Mouse (Mus musculus) embryonic facial prominence, embryonic 11.5 days (tissue): Measurements from ENCODE around the gene Maml3. TPM values are rescaled to one million over a fixed set of nuclear protein-coding genes. Genes with fewer than 3 reads are reported as not detected.

Experiments
- ATAC-seq: fragments of 200-750 bp; cut with Nextera tagmentation; replicated peaks from 2 replicates; pipeline ENCODE4 v1.8.0; 2017; ENCODE audit warnings: low read depth; ENCODE audit not compliant: insufficient number of reproducible peaks, low FRiP score, low TSS enrichment
- DNase-seq: peaks from one replicate; pipeline ENCODE4 v3.0.0-alpha.2; 2015; ENCODE audit warnings: low spot score
- H3K27ac ChIP-seq: fragments of 300-500 bp; sonication (generic); replicated peaks from 2 replicates; pipeline ENCODE4 v1.5.1; 2014; ENCODE audit warnings: mild to moderate bottlenecking, low read depth, low read length, control low read depth
- H3K27me3 ChIP-seq: fragments of 300-500 bp; sonication (generic); 2 replicates; pipeline ENCODE4 v1.6.1; 2014; ENCODE audit warnings: mild to moderate bottlenecking, low read length, moderate library complexity, mixed read lengths; ENCODE audit not compliant: control insufficient read depth, insufficient read depth
- H3K36me3 ChIP-seq: fragments of 300-500 bp; sonication (generic); replicated peaks from 2 replicates; pipeline ENCODE4 v1.6.1; 2014; ENCODE audit warnings: low read depth, mild to moderate bottlenecking, low read length, moderate library complexity, mixed read lengths; ENCODE audit not compliant: control insufficient read depth, insufficient read depth
- H3K4me1 ChIP-seq: fragments of 300-500 bp; sonication (generic); 2 replicates; pipeline ENCODE4 v1.6.1; 2014; ENCODE audit warnings: low read length, mixed read lengths; ENCODE audit not compliant: control insufficient read depth, insufficient read depth
- H3K4me2 ChIP-seq: fragments of 300-500 bp; sonication (generic); 2 replicates; pipeline ENCODE4 v1.6.1; 2014; ENCODE audit warnings: low read depth, mild to moderate bottlenecking, control low read depth, low read length, moderate library complexity
- H3K4me3 ChIP-seq: fragments of 300-500 bp; sonication (generic); 2 replicates; pipeline ENCODE4 v1.5.1; 2014; ENCODE audit warnings: low read depth, low read length, control low read depth
- H3K9ac ChIP-seq: fragments of 300-500 bp; sonication (generic); replicated peaks from 2 replicates; pipeline ENCODE4 v1.6.1; 2014; ENCODE audit warnings: mild to moderate bottlenecking, control low read depth, low read length
- H3K9me3 ChIP-seq: fragments of 300-500 bp; sonication (generic); replicated peaks from 2 replicates; pipeline ENCODE4 v1.6.1; 2016; ENCODE audit warnings: mild to moderate bottlenecking, low read length, inconsistent platforms, mixed read lengths; ENCODE audit not compliant: control insufficient read depth
- WGBS: fragments of 180-500 bp; shearing (Covaris S2); extraction: QIAGEN DNeasy Blood & Tissue Kit; methylation state at CpG from one replicate; pipeline ENCODE4 v1.1.7; 2014; 5-methylcytosine and 5-hydroxymethylcytosine counted together
- polyA plus RNA-seq: library from polyadenylated mRNA; unstranded; fragments of >200 nt; fragmentation: Nextera tagmentation; extraction: Ambion mirVana; gene quantifications from 2 replicates; pipeline ENCODE4 v1.2.1, GENCODE M21; 2014

The Maml3 gene
- polyA plus RNA-seq, 1 experiment from 2014 or later = 4.4 TPM

DNA sequence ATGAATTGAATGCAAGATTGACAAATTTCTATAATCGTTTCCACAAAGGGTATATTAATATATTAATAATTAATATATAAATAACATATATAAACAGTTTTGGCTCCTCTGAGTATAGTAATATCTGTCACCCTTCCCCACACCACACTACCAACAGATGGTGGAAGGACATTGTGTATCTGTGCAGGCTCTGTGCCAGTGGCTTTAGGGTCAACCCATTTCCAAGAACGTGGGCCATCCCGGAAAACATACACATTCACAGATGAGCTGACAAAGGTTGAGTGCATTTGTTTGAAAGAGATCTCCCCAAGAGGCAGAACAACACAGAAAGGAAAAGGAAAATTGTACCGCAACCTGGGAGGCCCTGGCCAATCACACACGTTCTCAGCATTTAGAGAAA, 238.4 kb downstream of the Maml3 start:
- DNase-seq = no peak

DNA sequence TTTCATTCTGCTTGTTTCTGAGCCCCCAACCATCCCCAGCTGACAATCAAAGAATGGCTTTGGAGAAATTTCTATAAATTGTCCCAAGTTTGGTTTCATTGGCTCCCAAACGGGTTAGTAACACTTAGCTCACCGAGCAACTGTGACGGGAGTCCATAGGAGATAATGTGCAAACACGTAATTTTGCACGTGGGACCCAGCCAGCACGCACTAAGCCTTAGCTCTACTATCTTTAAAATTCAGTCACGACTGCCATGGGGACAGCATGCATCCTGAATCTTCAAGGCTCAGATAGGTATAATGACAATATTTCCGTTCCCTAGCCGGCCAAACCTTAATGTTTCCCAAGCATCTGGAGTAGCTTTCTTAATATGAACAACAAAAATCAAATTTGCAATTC, 243.2 kb downstream of the Maml3 start:
- Histone ChIP-seq H3K36me3 (no peaks in the 10 kb centered on the region), H3K9me3 (no peaks in the 10 kb centered on the region), H3K4me3 (no peak overlapping the region), H3K27me3 (no peaks in the 10 kb centered on the region), H3K4me2 (no peak overlapping the region), H3K27ac (no peak overlapping the region), H3K9ac (no peak overlapping the region), H3K4me1 (no peaks in the 10 kb centered on the region)
- no peak for ATAC-seq
- WGBS = 92% methylated on average over 9 of the region's 9 CpGs
- no peak for DNase-seq

More for the DNA sequence above, 238.4 kb downstream of the Maml3 start:
- Histone ChIP-seq H3K9me3 (no peaks in the 10 kb centered on the region), H3K4me1 (no peaks in the 10 kb centered on the region), H3K4me3 (no peak overlapping the region), H3K27ac (no peak overlapping the region), H3K4me2 (no peak overlapping the region), H3K27me3 (no peaks in the 10 kb centered on the region), H3K36me3 (no peaks in the 10 kb centered on the region), H3K9ac (no peak overlapping the region)
- WGBS = 86% methylated on average over 5 of the region's 5 CpGs
- ATAC-seq = no peak

DNA sequence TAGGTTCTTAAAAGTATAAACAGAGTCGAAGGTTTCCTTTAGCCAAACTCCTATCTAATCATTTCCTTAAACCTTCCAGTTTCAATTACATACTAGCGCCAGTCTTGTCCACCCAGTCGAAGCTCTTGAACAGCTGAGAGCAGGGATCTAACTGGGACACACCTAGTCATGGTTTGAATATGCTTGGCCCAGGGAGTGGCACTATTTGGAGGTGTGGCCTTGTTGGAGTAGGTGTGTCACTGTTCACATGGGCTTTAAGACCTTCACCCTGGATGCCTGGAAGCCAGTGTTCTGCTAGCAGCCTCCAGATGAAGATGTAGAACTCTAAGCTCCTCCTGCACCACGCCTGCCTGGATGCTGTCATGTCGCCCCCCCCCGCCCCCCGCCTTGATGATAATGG, 244.4 kb downstream of the Maml3 start:
- H3K4me2 ChIP-seq = no peak overlapping the region
- WGBS = 90% methylated on average over 7 of the region's 7 CpGs

DNA sequence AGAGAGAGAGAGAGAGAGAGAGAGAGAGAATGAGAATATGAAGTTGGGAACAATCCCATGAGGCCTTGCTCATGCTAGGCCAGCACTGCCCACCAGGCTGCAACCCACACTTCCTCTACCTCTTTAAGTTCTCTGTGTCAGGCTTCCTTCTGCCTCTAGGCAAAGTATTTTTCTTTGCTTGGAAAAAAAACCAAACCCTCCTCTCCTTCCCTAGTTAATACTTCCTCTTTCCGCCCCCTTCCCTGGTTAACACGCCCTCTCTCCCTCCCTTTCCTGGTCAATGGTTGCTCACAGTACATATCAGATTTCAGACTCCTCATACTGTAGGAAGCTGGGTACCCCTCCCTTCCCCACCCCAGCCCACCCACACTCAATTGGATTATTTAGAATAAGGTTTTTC, 245.7 kb downstream of the Maml3 start:
- no peak overlapping the region for H3K9ac ChIP-seq
- H3K36me3 ChIP-seq = no peaks in the 10 kb centered on the region
- no peak overlapping the region for H3K4me3 ChIP-seq
- H3K4me2 ChIP-seq = no peak overlapping the region
- DNase-seq (peak; percentile 34), ATAC-seq (no peak)
- no peaks in the 10 kb centered on the region for H3K4me1 ChIP-seq
- H3K27me3 ChIP-seq = no peaks in the 10 kb centered on the region
- 0 out of 2 replicates have a peak overlapping the region, but pooled peaks have one; percentile 24 for H3K27ac ChIP-seq
- H3K9me3 ChIP-seq = no peaks in the 10 kb centered on the region
- WGBS = 48% methylated on average over 2 of the region's 2 CpGs

More for the DNA sequence above, 244.4 kb downstream of the Maml3 start:
- Histone ChIP-seq H3K9me3 (no peaks in the 10 kb centered on the region), H3K27ac (no peak overlapping the region), H3K27me3 (no peaks in the 10 kb centered on the region), H3K9ac (no peak overlapping the region), H3K4me3 (no peak overlapping the region), H3K36me3 (no peaks in the 10 kb centered on the region), H3K4me1 (no peaks in the 10 kb centered on the region)
- ATAC-seq (no peak), DNase-seq (no peak)

DNA sequence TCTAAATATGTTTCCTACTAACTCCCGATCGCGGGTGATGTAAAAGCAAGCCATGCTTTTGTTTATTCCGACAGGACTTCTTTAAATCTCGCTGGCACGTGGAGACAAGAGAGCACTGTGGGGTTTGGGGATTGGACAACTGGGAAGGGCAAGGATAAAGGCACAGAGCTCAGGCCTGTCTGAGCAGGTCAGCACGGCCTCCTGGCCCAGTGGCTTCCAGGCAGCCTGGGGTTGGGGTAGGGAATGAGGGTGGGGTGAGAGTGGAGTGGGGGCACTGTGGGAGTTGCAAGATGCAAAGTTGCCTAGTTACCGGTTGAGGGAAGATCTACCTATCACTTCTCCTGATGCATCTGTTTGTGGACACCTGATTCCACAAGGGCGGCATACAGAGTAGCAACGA, 250.7 kb downstream of the Maml3 start:
- no peak overlapping the region for H3K4me2 ChIP-seq
- no peaks in the 10 kb centered on the region for H3K9me3 ChIP-seq
- no peak overlapping the region for H3K9ac ChIP-seq
- H3K27ac ChIP-seq = no peak overlapping the region
- no peak overlapping the region for H3K4me3 ChIP-seq
- DNase-seq (no peak), ATAC-seq (no peak)
- H3K27me3 ChIP-seq = no peaks in the 10 kb centered on the region
- WGBS = 83% methylated on average over 10 of the region's 10 CpGs
- H3K4me1 ChIP-seq = no peaks in the 10 kb centered on the region
- no peaks in the 10 kb centered on the region for H3K36me3 ChIP-seq

DNA sequence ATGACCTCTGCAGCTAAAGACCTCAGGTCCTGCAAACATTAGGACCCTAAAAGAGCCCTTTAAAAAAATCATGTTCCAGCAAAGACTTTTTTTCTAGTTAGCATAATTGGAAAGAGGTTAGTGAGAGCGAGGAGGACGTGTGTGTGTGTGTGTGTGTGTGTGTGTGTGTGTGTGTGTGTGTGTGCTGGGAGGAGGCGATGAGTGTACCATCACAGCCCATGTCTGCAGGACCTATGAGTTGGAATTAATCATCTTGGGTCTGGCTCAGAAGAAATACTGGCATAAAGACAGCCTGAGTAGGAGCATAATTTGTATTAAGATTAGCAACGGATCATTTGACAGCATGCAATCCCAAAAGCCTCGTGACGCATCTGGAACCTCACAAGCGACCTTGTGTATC, 251.3 kb downstream of the Maml3 start:
- ATAC-seq = no peak
- 85% methylated on average over 7 of the region's 7 CpGs for WGBS

DNA sequence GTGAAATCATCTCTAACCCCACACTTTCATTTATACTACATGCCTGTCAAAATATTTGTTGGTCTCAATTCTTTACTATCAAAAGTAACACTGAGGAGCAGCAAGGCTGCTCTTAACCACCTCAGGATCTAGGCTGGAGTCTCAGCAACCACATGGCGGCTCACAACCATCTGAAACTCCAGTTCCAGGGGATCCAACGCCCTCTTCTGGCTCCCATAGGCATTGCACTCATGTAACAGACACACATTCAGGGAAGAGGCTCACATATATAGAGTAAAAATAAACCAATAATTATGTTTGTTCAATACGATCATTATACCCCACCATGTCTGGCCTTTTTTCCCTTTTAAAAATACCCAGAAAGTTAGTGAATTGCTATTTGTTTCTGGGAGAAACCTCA, 252.2 kb downstream of the Maml3 start:
- H3K4me2 ChIP-seq = no peak overlapping the region
- H3K36me3 ChIP-seq = no peaks in the 10 kb centered on the region
- no peaks in the 10 kb centered on the region for H3K9me3 ChIP-seq
- DNase-seq (no peak), ATAC-seq (no peak)
- H3K4me3 ChIP-seq = no peak overlapping the region
- H3K9ac ChIP-seq = no peak overlapping the region
- no peaks in the 10 kb centered on the region for H3K4me1 ChIP-seq
- H3K27ac ChIP-seq = no peak overlapping the region
- WGBS = 82% methylated on average over 3 of the region's 3 CpGs
- no peaks in the 10 kb centered on the region for H3K27me3 ChIP-seq

More for the DNA sequence above, 251.3 kb downstream of the Maml3 start:
- no peak overlapping the region for H3K4me3 ChIP-seq
- no peaks in the 10 kb centered on the region for H3K36me3 ChIP-seq
- no peaks in the 10 kb centered on the region for H3K27me3 ChIP-seq
- no peak overlapping the region for H3K4me2 ChIP-seq
- no peak overlapping the region for H3K9ac ChIP-seq
- H3K27ac ChIP-seq = no peak overlapping the region
- no peaks in the 10 kb centered on the region for H3K9me3 ChIP-seq
- no peak for DNase-seq
- no peaks in the 10 kb centered on the region for H3K4me1 ChIP-seq

DNA sequence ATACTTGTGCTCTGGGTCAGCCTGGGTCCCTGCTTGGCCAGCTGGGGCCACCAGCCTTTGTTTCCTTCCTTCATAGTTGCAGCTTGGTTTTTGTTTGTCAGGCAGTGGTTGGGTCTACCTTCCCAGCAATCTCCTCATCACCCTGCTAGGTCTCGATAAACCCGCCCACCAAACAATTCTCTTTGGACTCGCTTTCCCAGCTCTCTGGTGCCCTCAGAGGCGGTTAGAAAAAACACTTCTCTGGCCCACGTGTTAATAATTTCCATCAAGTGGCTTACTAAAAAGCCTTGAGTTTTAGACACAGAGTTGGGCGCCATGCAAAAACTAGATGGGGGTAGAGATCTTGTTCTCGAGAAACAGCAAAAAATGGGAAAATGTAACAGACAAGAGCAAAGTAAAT, 253.3 kb downstream of the Maml3 start:
- H3K9ac ChIP-seq = no peak overlapping the region
- no peak for ATAC-seq

More for the DNA sequence above, 253.3 kb downstream of the Maml3 start:
- 55% methylated on average over 7 of the region's 7 CpGs for WGBS
- Histone ChIP-seq H3K36me3 (no peaks in the 10 kb centered on the region), H3K4me2 (no peak overlapping the region), H3K9me3 (no peaks in the 10 kb centered on the region), H3K4me1 (no peaks in the 10 kb centered on the region), H3K27me3 (no peaks in the 10 kb centered on the region), H3K27ac (no peak overlapping the region), H3K4me3 (no peak overlapping the region)
- peak; percentile 52 for DNase-seq
